Mouse (Mus musculus) heart, embryonic 11.5 days (tissue): ENCODE measurements around the gene Rreb1. TPM values are rescaled to one million over a fixed set of nuclear protein-coding genes. Genes with fewer than 3 reads are reported as not detected.

Experiments
- ATAC-seq: fragments of 200-750 bp; cut with Nextera tagmentation; replicated peaks from 2 replicates; pipeline ENCODE4 v1.8.0; 2017; ENCODE audit warnings: moderate library complexity; ENCODE audit not compliant: insufficient number of reproducible peaks, low FRiP score, low TSS enrichment
- H3K27ac ChIP-seq: fragments of 300-500 bp; sonication (generic); 2 replicates; pipeline ENCODE4 v1.5.1; 2014; ENCODE audit warnings: mild to moderate bottlenecking, low read depth, low read length
- H3K27me3 ChIP-seq: fragments of 300-500 bp; sonication (generic); 2 replicates; pipeline ENCODE4 v1.6.1; 2014; ENCODE audit warnings: mild to moderate bottlenecking, low read length, mixed read lengths; ENCODE audit not compliant: control insufficient read depth, insufficient read depth
- H3K36me3 ChIP-seq: fragments of 300-500 bp; sonication (generic); 2 replicates; pipeline ENCODE4 v1.6.1; 2014; ENCODE audit warnings: mild to moderate bottlenecking, low read length, moderate library complexity, mixed read lengths; ENCODE audit not compliant: control insufficient read depth, insufficient read depth
- H3K4me1 ChIP-seq: fragments of 300-500 bp; sonication (generic); 2 replicates; pipeline ENCODE4 v1.6.1; 2014; ENCODE audit warnings: low read length; ENCODE audit not compliant: control insufficient read depth, insufficient read depth
- H3K4me2 ChIP-seq: fragments of 300-500 bp; sonication (generic); 2 replicates; pipeline ENCODE4 v1.6.1; 2014; ENCODE audit warnings: mild to moderate bottlenecking, moderate library complexity
- H3K4me3 ChIP-seq: fragments of 300-500 bp; sonication (generic); 2 replicates; pipeline ENCODE4 v1.5.1; 2014; ENCODE audit warnings: low read depth, low read length
- H3K9ac ChIP-seq: fragments of 300-500 bp; sonication (generic); 2 replicates; pipeline ENCODE4 v1.6.1; 2014; ENCODE audit warnings: mild to moderate bottlenecking, low read depth, low read length, moderate library complexity
- H3K9me3 ChIP-seq: fragments of 300-500 bp; sonication (generic); replicated peaks from 2 replicates; pipeline ENCODE4 v1.6.1; 2016; ENCODE audit warnings: low read length; ENCODE audit not compliant: control insufficient read depth
- WGBS: fragments of 180-500 bp; shearing (Covaris S2); extraction: QIAGEN DNeasy Blood & Tissue Kit; methylation state at CpG from one replicate; pipeline ENCODE4 v1.1.7; 2014; ENCODE audit not compliant: insufficient replicate concordance; 5-methylcytosine and 5-hydroxymethylcytosine counted together
- polyA plus RNA-seq: library from polyadenylated mRNA; unstranded; fragments of >200 nt; fragmentation: Nextera tagmentation; extraction: Ambion mirVana; gene quantifications from 2 replicates; pipeline ENCODE4 v1.2.1, GENCODE M21; 2014

Rreb1 gene
- polyA plus RNA-seq, 1 experiment from 2014 or later = 16.6 TPM

GRCm38 (mm10) chr13:37930091-37930490 is 151.9 kb downstream of the Rreb1 start:
- H3K4me1 ChIP-seq = peaks cover 5% of the 10 kb centered on the region; the same call in 1 of the 2 replicates
- H3K4me3 ChIP-seq = no peak overlapping the region
- H3K9me3 ChIP-seq = no peaks in the 10 kb centered on the region
- H3K27ac ChIP-seq = no peak overlapping the region
- no peak overlapping the region for H3K9ac ChIP-seq
- no peak for ATAC-seq
- no peaks in the 10 kb centered on the region for H3K27me3 ChIP-seq
- peaks cover 24% of the 10 kb centered on the region for H3K36me3 ChIP-seq
- WGBS = 83% methylated on average over 13 of the region's 13 CpGs
- H3K4me2 ChIP-seq = no peak overlapping the region

DNA sequence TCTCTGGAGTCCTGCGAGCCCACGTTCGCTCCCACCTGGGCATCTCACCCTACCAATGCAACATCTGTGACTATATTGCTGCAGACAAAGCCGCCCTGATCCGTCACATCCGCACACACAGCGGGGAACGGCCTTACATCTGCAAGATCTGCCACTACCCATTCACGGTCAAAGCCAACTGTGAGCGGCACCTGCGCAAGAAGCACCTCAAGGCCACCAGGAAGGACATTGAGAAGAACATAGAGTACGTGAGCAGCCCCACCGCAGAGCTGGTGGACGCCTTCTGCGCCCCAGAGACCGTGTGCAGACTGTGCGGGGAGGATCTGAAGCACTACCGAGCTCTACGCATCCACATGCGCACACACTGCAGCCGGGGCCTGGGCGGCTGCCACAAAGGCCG is 152.4 kb downstream of the Rreb1 start:
- ATAC-seq = no peak
- 92% methylated on average over 23 of the region's 23 CpGs for WGBS
- no peaks in the 10 kb centered on the region for H3K27me3 ChIP-seq
- H3K4me1 ChIP-seq = peaks cover 5% of the 10 kb centered on the region; the same call in 1 of the 2 replicates
- no peaks in the 10 kb centered on the region for H3K9me3 ChIP-seq
- no peak overlapping the region for H3K4me2 ChIP-seq
- H3K36me3 ChIP-seq = peaks cover 27% of the 10 kb centered on the region
- H3K4me3 ChIP-seq = no peak overlapping the region
- H3K9ac ChIP-seq = no peak overlapping the region
- H3K27ac ChIP-seq = no peak overlapping the region

- Histone ChIP-seq H3K27me3 (no peaks in the 10 kb centered on the region), H3K9me3 (no peaks in the 10 kb centered on the region), H3K9ac (no peak overlapping the region), H3K4me2 (no peak overlapping the region), H3K4me1 (peaks cover 5% of the 10 kb centered on the region; the same call in 1 of the 2 replicates), H3K4me3 (no peak overlapping the region), H3K27ac (no peak overlapping the region), H3K36me3 (peaks cover 30% of the 10 kb centered on the region)
- no peak; the same call in 1 of the 2 replicates for ATAC-seq
- WGBS = 65% methylated on average over 27 of the region's 27 CpGs
Measured at GRCm38 (mm10) chr13:37931210-37931922, 153.2 kb downstream of the Rreb1 start.

DNA sequence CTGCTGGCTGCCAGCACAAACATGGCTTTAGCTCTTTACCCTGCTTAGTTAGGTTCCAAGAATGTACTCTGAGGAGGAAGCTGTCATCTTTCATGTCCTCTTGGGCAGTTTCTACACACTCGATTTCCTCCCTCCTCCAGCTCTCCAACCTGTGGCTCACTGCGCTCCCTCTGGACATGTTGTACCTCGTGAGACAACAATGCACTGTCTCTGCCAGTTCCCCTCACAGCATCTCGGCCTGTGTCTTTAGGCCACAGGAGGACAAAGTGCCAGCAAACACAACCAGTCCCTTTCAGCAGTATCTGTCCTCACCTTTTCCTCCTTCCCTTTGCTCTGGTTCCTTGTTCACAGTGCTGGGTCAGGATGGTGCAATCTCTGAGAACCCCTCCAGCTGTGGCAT is 155.9 kb downstream of the Rreb1 start:
- ATAC-seq = no peak
- WGBS = 79% methylated on average over 4 of the region's 4 CpGs
- Histone ChIP-seq H3K27me3 (no peaks in the 10 kb centered on the region), H3K9me3 (no peaks in the 10 kb centered on the region), H3K4me3 (no peak overlapping the region), H3K4me1 (peaks cover 5% of the 10 kb centered on the region; the same call in 1 of the 2 replicates), H3K27ac (no peak overlapping the region), H3K36me3 (peaks cover 32% of the 10 kb centered on the region), H3K9ac (no peak overlapping the region), H3K4me2 (no peak overlapping the region)

- Histone ChIP-seq H3K9ac (no peak overlapping the region), H3K27ac (no peak overlapping the region), H3K4me3 (no peak overlapping the region), H3K36me3 (peaks cover 32% of the 10 kb centered on the region), H3K4me1 (peaks cover 5% of the 10 kb centered on the region; the same call in 1 of the 2 replicates), H3K27me3 (no peaks in the 10 kb centered on the region), H3K4me2 (no peak overlapping the region), H3K9me3 (no peaks in the 10 kb centered on the region)
- ATAC-seq = no peak
- WGBS = 80% methylated on average over 8 of the region's 8 CpGs
Measured at GRCm38 (mm10) chr13:37934920-37935319, 156.7 kb downstream of the Rreb1 start.

GRCm38 (mm10) chr13:37936351-37936750 is 158.2 kb downstream of the Rreb1 start:
- H3K4me1 ChIP-seq = no peaks in the 10 kb centered on the region; the same call in 1 of the 2 replicates
- no peak overlapping the region for H3K4me2 ChIP-seq
- no peaks in the 10 kb centered on the region for H3K27me3 ChIP-seq
- no peak overlapping the region for H3K27ac ChIP-seq
- H3K4me3 ChIP-seq = no peak overlapping the region
- H3K9ac ChIP-seq = no peak overlapping the region
- peaks cover 22% of the 10 kb centered on the region for H3K36me3 ChIP-seq
- WGBS = 83% methylated on average over 3 of the region's 3 CpGs
- H3K9me3 ChIP-seq = no peaks in the 10 kb centered on the region
- no peak for ATAC-seq

- Histone ChIP-seq H3K4me2 (no peak overlapping the region), H3K4me1 (no peaks in the 10 kb centered on the region), H3K27ac (no peak overlapping the region), H3K9me3 (no peaks in the 10 kb centered on the region), H3K36me3 (peaks cover 8% of the 10 kb centered on the region), H3K9ac (no peak overlapping the region), H3K4me3 (no peak overlapping the region), H3K27me3 (no peaks in the 10 kb centered on the region)
- 87% methylated on average over 2 of the region's 2 CpGs for WGBS
- ATAC-seq = no peak
Measured at GRCm38 (mm10) chr13:37940167-37940566, 162.0 kb downstream of the Rreb1 start.

- Histone ChIP-seq H3K9ac (no peak overlapping the region), H3K4me2 (no peak overlapping the region), H3K4me1 (no peaks in the 10 kb centered on the region), H3K27me3 (no peaks in the 10 kb centered on the region), H3K4me3 (no peak overlapping the region), H3K36me3 (peaks cover 5% of the 10 kb centered on the region), H3K9me3 (no peaks in the 10 kb centered on the region), H3K27ac (no peak overlapping the region)
- no peak for ATAC-seq
- 73% methylated on average over 5 of the region's 5 CpGs for WGBS
Measured at GRCm38 (mm10) chr13:37940649-37941048, 162.4 kb downstream of the Rreb1 start.

- no peak overlapping the region for H3K4me3 ChIP-seq
- H3K27ac ChIP-seq = no peak overlapping the region
- ATAC-seq = no peak
- H3K27me3 ChIP-seq = no peaks in the 10 kb centered on the region
- no peak overlapping the region for H3K9ac ChIP-seq
- no peaks in the 10 kb centered on the region for H3K9me3 ChIP-seq
- peaks cover 4% of the 10 kb centered on the region for H3K36me3 ChIP-seq
- no peak overlapping the region for H3K4me2 ChIP-seq
- 88% methylated on average over 5 of the region's 5 CpGs for WGBS
- H3K4me1 ChIP-seq = peaks cover under 1% of the 10 kb centered on the region; the same call in 1 of the 2 replicates
Measured at GRCm38 (mm10) chr13:37941138-37941645, 163.0 kb downstream of the Rreb1 start.
